Comparison of ENCODE assay signal across 9 mouse cellular contexts in the genomic region with DNA sequence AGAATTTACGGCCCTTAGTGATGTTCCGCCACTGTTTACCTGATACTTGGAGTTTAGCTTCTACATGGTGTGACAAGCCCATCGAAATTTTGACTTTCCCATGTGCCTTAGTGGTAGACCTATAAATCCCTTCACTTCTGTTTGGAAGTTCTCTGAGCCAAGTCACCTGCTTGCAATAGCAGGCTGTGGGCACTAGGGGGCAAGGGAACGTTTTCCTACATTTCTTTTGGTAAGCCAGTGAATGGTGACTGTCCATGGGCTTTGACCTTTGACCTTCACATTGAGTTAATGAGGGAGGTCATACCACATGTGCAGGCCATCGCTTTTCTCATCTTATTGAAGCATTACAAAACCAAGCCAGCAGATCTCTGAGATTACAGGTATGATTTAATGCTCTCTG. TPM values are rescaled to one million over a fixed set of nuclear protein-coding genes. Genes with fewer than 3 reads are reported as not detected.
DNase-seq lines count a peak whose midpoint lies in the region; ATAC-seq and TF ChIP-seq lines count a peak whose summit lies in the region.
"Had no signal": no experiment of that assay in that cellular context is flagged by ENCODE, and none has a peak within 500 bp of the region (broad histone marks: within the 10 kb centered on the region; RNA-seq: fewer than 3 reads in every experiment).

No protein-coding gene starts in this region.

- no peak overlapping the region for H3K27ac ChIP-seq in forebrain, postnatal 0 days (ENCODE audit: low read depth, low read length)
- H3K27ac ChIP-seq in forebrain, embryonic 13.5 days: no peak overlapping the region
- H3K27ac ChIP-seq: limb, embryonic 13.5 days had no signal

- peaks cover 7% of the 10 kb centered on the region for H3K4me1 ChIP-seq in forebrain, postnatal 0 days (ENCODE audit: insufficient read depth)
- peaks cover 10% of the 10 kb centered on the region for H3K4me1 ChIP-seq in forebrain, embryonic 13.5 days

- H3K4me3 ChIP-seq in forebrain, postnatal 0 days (ENCODE audit: low read depth, low read length): no peak overlapping the region
- H3K4me3 ChIP-seq in forebrain, embryonic 13.5 days: no peak overlapping the region
- H3K4me3 ChIP-seq: limb, embryonic 13.5 days had no signal

- TF ChIP-seq CTCF in forebrain, postnatal 0 days (IDR thresholded peaks at IDR 0.05; ENCODE audit: low read depth): peak; percentile 75

- H3K9me3 ChIP-seq in forebrain, postnatal 0 days (ENCODE audit: low read length): no peaks in the 10 kb centered on the region
- no peaks in the 10 kb centered on the region for H3K9me3 ChIP-seq in forebrain, embryonic 13.5 days (replicated peaks)
- H3K9me3 ChIP-seq: limb, embryonic 13.5 days had no signal

- no peak for ATAC-seq in forebrain, postnatal 0 days
- no peak for ATAC-seq in forebrain, embryonic 13.5 days

- H3K9ac ChIP-seq in forebrain, postnatal 0 days: no peak overlapping the region
- H3K9ac ChIP-seq in forebrain, embryonic 13.5 days: no peak overlapping the region
- H3K9ac ChIP-seq: limb, embryonic 13.5 days had no signal

- 52% methylated on average over 5 of the region's 5 CpGs for WGBS in forebrain, postnatal 0 days
- WGBS in forebrain, embryonic 13.5 days: 50% methylated on average over 5 of the region's 5 CpGs

- H3K36me3 ChIP-seq in forebrain, postnatal 0 days (ENCODE audit: insufficient read depth): no peaks in the 10 kb centered on the region
- H3K36me3 ChIP-seq in forebrain, embryonic 13.5 days (ENCODE audit: poor library complexity, severe bottlenecking): no peaks in the 10 kb centered on the region
- H3K36me3 ChIP-seq: limb, embryonic 13.5 days had no signal

- no peaks in the 10 kb centered on the region for H3K27me3 ChIP-seq in forebrain, postnatal 0 days (ENCODE audit: insufficient read depth, low read length)
- no peaks in the 10 kb centered on the region for H3K27me3 ChIP-seq in forebrain, embryonic 13.5 days
- H3K27me3 ChIP-seq: limb, embryonic 13.5 days had no signal

- no peak overlapping the region for H3K4me2 ChIP-seq in forebrain, postnatal 0 days (ENCODE audit: low read depth)
- no peak overlapping the region for H3K4me2 ChIP-seq in forebrain, embryonic 13.5 days
- H3K4me2 ChIP-seq: limb, embryonic 13.5 days had no signal

- peak; percentile 30 for DNase-seq in forebrain, postnatal 0 days
- peak; percentile 45 to 52 for DNase-seq in CD8-positive naive resting alpha-beta T cell, adult 2 months (ENCODE audit: low read depth in 2 of 2, low spot score in 2 of 2)
- DNase-seq in c-Kit-negative CD71-positive TER-119-positive erythroid progenitor cells, embryonic 14.5 days (ENCODE audit: low read depth, low spot score): peak; percentile 1
- peak; percentile 49 to 58 for DNase-seq in frontal cortex, postnatal 25 days (ENCODE audit: low spot score in 2 of 2)
- peak; percentile 76 to 79 for DNase-seq in kidney, postnatal 4 days
- peak; percentile 52 to 74 for DNase-seq in lung, postnatal 4 days
- peak; percentile 27 to 52 for DNase-seq in spleen, postnatal 14 days (ENCODE audit: low spot score in 2 of 2)

RNA-seq across cellular contexts. Expression of a gene that starts 8.0 kb away (rescaled TPM):
- not detected in 2 replicates for total RNA-seq in forebrain, postnatal 0 days (2014; rRNA removed)
- not detected in 2 replicates for polyA plus RNA-seq in forebrain, postnatal 0 days (2015; fragmentation: Nextera tagmentation; extraction: Ambion mirVana)
- not detected in 2 replicates for polyA plus RNA-seq in forebrain, embryonic 13.5 days (2015; fragmentation: Nextera tagmentation; extraction: Ambion mirVana)
- polyA plus RNA-seq: limb, embryonic 13.5 days had no signal

Comparison
In these comparisons a context has a peak if more than half of its experiments do, and no peak if none do; other contexts are left out.
1. DNase-seq: peak in every context shown above with its lines; median percentile 78 in kidney, postnatal 4 days; 63 in lung, postnatal 4 days; 54 in frontal cortex, postnatal 25 days; 48 in CD8-positive naive resting alpha-beta T cell, adult 2 months; 40 in spleen, postnatal 14 days; 30 in forebrain, postnatal 0 days; 1 in c-Kit-negative CD71-positive TER-119-positive erythroid progenitor cells, embryonic 14.5 days.